Mouse (Mus musculus) splenic B cell, adult 2 months (primary cell): ENCODE data around the gene Gna13.

Source experiments
- DNase-seq: peaks from one replicate; pipeline ENCODE4 v3.0.0-alpha.2; 2011; ENCODE audit warnings: low read depth, low spot score
- H3K27me3 ChIP-seq: 2 replicates; pipeline ENCODE4 v1.6.1; 2012; ENCODE audit warnings: mild to moderate bottlenecking, low read length, moderate library complexity, mixed read lengths; ENCODE audit not compliant: control insufficient read depth, poor library complexity, insufficient read depth, severe bottlenecking
- H3K36me3 ChIP-seq: 2 replicates; pipeline ENCODE4 v1.6.1; 2012; ENCODE audit warnings: mild to moderate bottlenecking, low read length, moderate library complexity, mixed read lengths; ENCODE audit not compliant: control insufficient read depth, poor library complexity, insufficient read depth, severe bottlenecking

The Gna13 gene

GRCm38 (mm10) chr11:109359043-109359752 is 3.4 kb upstream of the Gna13 start:
- Histone ChIP-seq H3K36me3 (peaks cover 2% of the 10 kb centered on the region), H3K27me3 (no peaks in the 10 kb centered on the region)
- no peak for DNase-seq

- no peak for DNase-seq
- Histone ChIP-seq H3K27me3 (no peaks in the 10 kb centered on the region), H3K36me3 (peaks cover 2% of the 10 kb centered on the region)
Observed at GRCm38 (mm10) chr11:109360102-109360501, 2.5 kb upstream of the Gna13 start.

- Histone ChIP-seq H3K27me3 (no peaks in the 10 kb centered on the region), H3K36me3 (peaks cover 2% of the 10 kb centered on the region)
- DNase-seq, result no peak
Observed at GRCm38 (mm10) chr11:109360581-109361040, 2.0 kb upstream of the Gna13 start.

GRCm38 (mm10) chr11:109361241-109361630 is 1.4 kb upstream of the Gna13 start:
- no peaks in the 10 kb centered on the region for H3K27me3 ChIP-seq
- no peak for DNase-seq
- no peaks in the 10 kb centered on the region; the same call in 1 of the 2 replicates for H3K36me3 ChIP-seq

- Histone ChIP-seq H3K27me3 (no peaks in the 10 kb centered on the region), H3K36me3 (peaks cover 3% of the 10 kb centered on the region; the same call in 1 of the 2 replicates)
- peak; percentile 89 for DNase-seq
Observed at GRCm38 (mm10) chr11:109361631-109362462, 784 bp upstream of the Gna13 start.

- peaks cover 9% of the 10 kb centered on the region for H3K36me3 ChIP-seq
- no peak for DNase-seq
Observed at GRCm38 (mm10) chr11:109363191-109364133, 831 bp downstream of the Gna13 start.

GRCm38 (mm10) chr11:109364337-109364736 is 1.7 kb downstream of the Gna13 start:
- no peak for DNase-seq
- Histone ChIP-seq H3K36me3 (peaks cover 9% of the 10 kb centered on the region), H3K27me3 (no peaks in the 10 kb centered on the region)

More at GRCm38 (mm10) chr11:109363191-109364133, 831 bp downstream of the Gna13 start:
- H3K27me3 ChIP-seq, result no peaks in the 10 kb centered on the region

- DNase-seq, result peak; percentile 54
Observed at GRCm38 (mm10) chr11:109364881-109365280, 2.2 kb downstream of the Gna13 start.

GRCm38 (mm10) chr11:109365818-109366217 is 3.2 kb downstream of the Gna13 start:
- peaks cover 9% of the 10 kb centered on the region for H3K36me3 ChIP-seq
- H3K27me3 ChIP-seq, result no peaks in the 10 kb centered on the region
- DNase-seq, result no peak

More at GRCm38 (mm10) chr11:109364881-109365280, 2.2 kb downstream of the Gna13 start:
- Histone ChIP-seq H3K27me3 (no peaks in the 10 kb centered on the region), H3K36me3 (peaks cover 9% of the 10 kb centered on the region)

GRCm38 (mm10) chr11:109366802-109367579 is 4.4 kb downstream of the Gna13 start:
- no peak for DNase-seq
- peaks cover 9% of the 10 kb centered on the region for H3K36me3 ChIP-seq
- no peaks in the 10 kb centered on the region for H3K27me3 ChIP-seq

GRCm38 (mm10) chr11:109369026-109369637 is 6.5 kb downstream of the Gna13 start:
- H3K27me3 ChIP-seq, result no peaks in the 10 kb centered on the region
- H3K36me3 ChIP-seq, result peaks cover 9% of the 10 kb centered on the region
- peak; percentile 59 for DNase-seq

GRCm38 (mm10) chr11:109375412-109375811 is 12.8 kb downstream of the Gna13 start:
- H3K36me3 ChIP-seq, result no peaks in the 10 kb centered on the region
- peak; percentile 83 for DNase-seq
- no peaks in the 10 kb centered on the region for H3K27me3 ChIP-seq

- no peak for DNase-seq
- Histone ChIP-seq H3K36me3 (no peaks in the 10 kb centered on the region), H3K27me3 (no peaks in the 10 kb centered on the region)
Observed at GRCm38 (mm10) chr11:109376484-109377143, 14.0 kb downstream of the Gna13 start.
